Mouse (Mus musculus) heart, adult 2 months (tissue): Measurements from ENCODE around the gene Fau. TPM values are rescaled to one million over a fixed set of nuclear protein-coding genes. Genes with fewer than 3 reads are reported as not detected.
A peak's percentile ranks its signal among the peaks of the same experiment; 100 is the strongest.

Experiments used
- DNase-seq, 2 experiments: peaks; one replicate each; pipeline ENCODE4 v3.0.0; 2021
- H3K27ac ChIP-seq: fragments of 200-600 bp; 2 replicates; pipeline ENCODE4 v1.8.1; 2022
- H3K27me3 ChIP-seq: fragments of 200-500 bp; 2 replicates; pipeline ENCODE4 v1.6.1; 2012; ENCODE audit warnings: mild to moderate bottlenecking, low read length, inconsistent platforms, mixed read lengths; ENCODE audit not compliant: control insufficient read depth, insufficient read depth
- H3K36me3 ChIP-seq: fragments of 200-500 bp; 2 replicates; pipeline ENCODE4 v1.6.1; 2012; ENCODE audit warnings: low read length, inconsistent platforms; ENCODE audit not compliant: control insufficient read depth, insufficient read depth
- H3K4me1 ChIP-seq: fragments of 200-500 bp; 2 replicates; pipeline ENCODE4 v1.6.1; 2011; ENCODE audit warnings: low read length; ENCODE audit not compliant: control insufficient read depth, insufficient read depth
- H3K4me3 ChIP-seq: fragments of 200-600 bp; 2 replicates; pipeline ENCODE4 v1.8.1; 2022
- H3K79me2 ChIP-seq: fragments of 200-500 bp; replicated peaks from 2 replicates; pipeline ENCODE4 v1.6.1; 2012; ENCODE audit warnings: mild to moderate bottlenecking, inconsistent platforms, low read length, moderate library complexity, mixed read lengths; ENCODE audit not compliant: control insufficient read depth, insufficient read depth
- H3K9ac ChIP-seq: fragments of 200-500 bp; 2 replicates; pipeline ENCODE4 v1.6.1; 2012; ENCODE audit warnings: low read depth, mild to moderate bottlenecking, control low read depth, inconsistent platforms, low read length, mixed read lengths
- CTCF ChIP-seq: fragments of 200-600 bp; IDR thresholded peaks from 2 replicates; pipeline ENCODE4 v1.8.1; 2022; ENCODE audit warnings: antibody characterized with exemption, mild to moderate bottlenecking, moderate library complexity
- EP300 ChIP-seq: fragments of 200-500 bp; IDR thresholded peaks from 2 replicates; pipeline ENCODE4 v1.6.1; 2011; ENCODE audit warnings: low read depth, low read length, control low read depth; ENCODE audit not compliant: insufficient read depth
- POLR2A ChIP-seq: fragments of 200-500 bp; IDR thresholded peaks from 2 replicates; pipeline ENCODE4 v1.6.1; 2011; ENCODE audit warnings: mild to moderate bottlenecking, low read depth, low read length, control low read depth; ENCODE audit not compliant: insufficient read depth
- WGBS: fragments of 180-500 bp; shearing (Covaris S2); methylation state at CpG from one replicate; pipeline ENCODE4 v1.1.7; 2018; 5-methylcytosine and 5-hydroxymethylcytosine counted together
- intact Hi-C: fragments of 180-260 bp; cut with DNase I; formaldehyde crosslinking; loops from one replicate; pipeline ENCODE4 v1.15.1; 2025
- polyA plus RNA-seq: library from polyadenylated mRNA; depleted of rRNA; stranded (reverse); fragments of >200 nt; gene quantifications from 2 replicates; pipeline ENCODE4 v1.2.3, GENCODE M21; 2012
- total RNA-seq, 2 experiments: library from RNA; stranded (reverse); gene quantifications; 2 replicates each; pipeline ENCODE4 v1.2.3; 2021

Gene Fau
- total and polyA plus RNA-seq, 3 experiments: 386 to 636 (median 550) TPM

DNA sequence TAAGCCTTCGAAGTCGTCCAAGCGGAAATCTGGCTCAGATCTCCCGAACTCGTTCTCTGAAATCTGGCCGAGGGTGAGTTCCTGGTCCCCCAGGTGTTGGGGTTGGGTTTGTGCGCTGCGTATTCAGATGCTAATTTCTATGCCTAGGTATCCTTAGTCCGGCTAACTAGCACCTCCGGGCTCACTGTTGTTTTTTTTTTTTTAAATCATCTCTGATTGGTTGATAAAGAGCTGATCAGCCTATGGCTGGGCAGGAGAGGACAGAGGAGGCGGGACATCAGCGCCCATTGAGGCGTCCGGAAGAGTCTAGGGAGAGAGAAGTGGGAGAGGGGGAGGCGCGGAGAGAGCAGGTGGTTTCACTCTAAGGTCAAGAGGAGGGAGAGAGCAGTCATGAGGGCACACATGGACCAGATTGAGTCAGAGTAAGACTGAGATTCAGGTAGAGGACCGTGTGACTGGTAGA is 27.8 kb downstream of the Fau start:
- Histone ChIP-seq H3K4me3 (peak overlapping the region; percentile 62), H3K27ac (no peak overlapping the region), H3K4me1 (peaks cover 4% of the 10 kb centered on the region), H3K36me3 (no peaks in the 10 kb centered on the region), H3K27me3 (no peaks in the 10 kb centered on the region), H3K9ac (no peak overlapping the region), H3K79me2 (0 out of 2 replicates have a peak, but pooled peaks cover 2% of the 10 kb centered on the region)
- DNase-seq: peak in 1 of 2 experiments; percentile 49
- no peak for TF ChIP-seq EP300
- TF ChIP-seq POLR2A: no peak
- TF ChIP-seq CTCF: no peak
- intact Hi-C loops: loop anchor here (2.0 to 10.0 kb wide), 2 partner anchors 33 to 249 kb away; partner anchors contain the start of genes Men1 and Sac3d1
- under 1% methylated on average over 17 of the region's 17 CpGs for WGBS

DNA sequence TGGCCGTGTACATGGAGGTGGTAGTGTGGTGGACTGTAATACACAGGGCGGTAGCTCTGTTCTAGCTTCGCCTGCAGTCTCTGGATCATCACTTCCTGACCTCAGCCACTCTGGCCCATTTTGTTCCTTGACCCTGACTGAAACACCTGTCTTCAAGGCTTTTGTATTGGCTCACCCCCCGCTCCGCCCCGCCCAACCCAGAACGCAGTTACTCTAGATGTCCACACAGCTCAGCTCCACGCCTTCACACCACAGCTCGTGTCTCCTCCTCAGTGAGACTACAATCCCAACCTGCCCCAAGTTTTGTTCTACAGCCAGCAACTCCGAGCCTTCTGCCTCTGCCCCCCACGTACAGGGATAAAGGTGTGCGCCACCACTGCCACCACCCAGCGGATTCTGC is 31.2 kb downstream of the Fau start:
- H3K4me3 ChIP-seq: no peak overlapping the region
- no peak overlapping the region for H3K27ac ChIP-seq
- no peak for TF ChIP-seq CTCF
- no peak for TF ChIP-seq EP300
- no peak overlapping the region for H3K9ac ChIP-seq
- 95% methylated on average over 13 of the region's 13 CpGs for WGBS
- H3K36me3 ChIP-seq: no peaks in the 10 kb centered on the region
- H3K27me3 ChIP-seq: no peaks in the 10 kb centered on the region
- H3K79me2 ChIP-seq: 0 out of 2 replicates have a peak, but pooled peaks cover 2% of the 10 kb centered on the region
- H3K4me1 ChIP-seq: peaks cover 3% of the 10 kb centered on the region
- intact Hi-C loops: loop anchor here (10.0 kb wide), 1 partner anchor 246 kb away; the partner anchor contains the start of gene Men1
- DNase-seq: no peak

DNA sequence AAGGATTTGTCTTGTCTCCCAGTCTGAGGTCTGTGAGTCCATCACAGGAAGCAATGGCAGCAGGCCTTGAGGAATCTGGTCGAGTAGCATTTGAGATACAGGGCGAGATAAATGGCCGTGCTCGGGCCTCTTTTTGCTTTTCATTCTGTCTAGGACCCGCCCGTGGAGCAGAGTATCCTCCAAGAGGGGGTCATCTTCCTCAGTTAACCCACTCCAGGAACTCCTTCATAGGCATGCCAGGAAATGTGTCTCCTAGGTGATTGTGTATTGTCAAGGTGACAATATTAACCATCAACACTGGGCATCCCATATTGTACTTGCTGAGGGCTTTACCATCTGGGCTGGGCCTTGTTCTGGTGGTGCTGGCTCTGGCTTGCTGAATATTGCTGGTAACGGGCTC is 36.5 kb downstream of the Fau start, which contains the start of gene AC131692.1:
TSS of gene AC131692.1 (plus strand) at position 301 of the 400 bp plus-strand sequence.
- no peaks in the 10 kb centered on the region for H3K27me3 ChIP-seq

DNA sequence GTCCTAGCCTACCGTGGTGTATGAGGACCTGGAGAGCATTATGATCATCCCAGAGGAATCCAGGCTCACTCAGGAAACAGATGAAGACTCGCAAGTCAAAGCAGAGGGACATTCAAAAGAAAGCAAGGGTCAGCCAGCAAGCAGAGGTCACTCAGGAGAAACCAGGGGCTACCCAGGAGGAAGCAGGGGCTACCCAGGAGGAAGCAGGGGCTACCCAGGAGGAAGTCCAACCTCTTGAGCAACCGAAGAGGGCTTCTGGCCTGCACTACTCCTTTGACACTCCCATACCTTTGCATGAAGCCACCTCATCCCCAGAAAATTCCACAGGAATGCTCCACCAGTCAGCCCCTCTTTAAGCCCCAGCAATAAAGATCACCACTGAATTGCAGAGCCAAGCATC is 40.2 kb downstream of the Fau start:
- Histone ChIP-seq H3K4me3 (no peak overlapping the region), H3K4me1 (no peaks in the 10 kb centered on the region), H3K27me3 (no peaks in the 10 kb centered on the region), H3K79me2 (no peaks in the 10 kb centered on the region), H3K9ac (no peak overlapping the region), H3K36me3 (no peaks in the 10 kb centered on the region), H3K27ac (no peak overlapping the region)
- intact Hi-C loops: no loop called here
- WGBS: 61% methylated on average over 3 of the region's 3 CpGs
- no peak for TF ChIP-seq EP300
- TF ChIP-seq POLR2A: no peak
- TF ChIP-seq CTCF: no peak
- DNase-seq: no peak

More for the DNA sequence above, 36.5 kb downstream of the Fau start, which contains the start of gene AC131692.1:
- Histone ChIP-seq H3K36me3 (no peaks in the 10 kb centered on the region), H3K9ac (no peak within 1 kb of the TSS), H3K4me1 (no peaks in the 10 kb centered on the region), H3K27ac (no peak within 1 kb of the TSS), H3K79me2 (no peaks in the 10 kb centered on the region), H3K4me3 (no peak within 1 kb of the TSS)
- 85% methylated on average over 7 of the region's 7 CpGs for WGBS
- no peak for TF ChIP-seq POLR2A
- TF ChIP-seq EP300: no peak
- no peak for TF ChIP-seq CTCF
- intact Hi-C loops: no loop called here
- DNase-seq: no peak

DNA sequence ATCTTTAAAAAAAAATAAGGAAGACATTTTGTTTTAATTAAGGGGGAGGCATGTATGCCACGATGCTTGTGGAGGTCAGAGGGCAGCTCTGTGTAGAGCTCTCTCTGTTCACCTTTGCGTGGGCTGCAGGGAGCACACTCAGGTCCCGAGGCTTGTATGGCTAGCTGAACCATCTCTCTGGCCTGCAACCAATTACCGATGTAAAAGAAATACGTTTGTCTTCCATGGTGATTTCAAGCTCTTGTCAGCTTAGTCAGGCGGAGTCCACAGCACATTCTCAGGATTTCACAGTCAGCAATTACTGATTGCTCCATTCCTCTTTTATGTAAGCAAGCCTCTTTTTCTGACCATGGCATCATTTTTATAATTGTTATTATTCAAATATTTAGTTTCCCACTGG is 43.5 kb downstream of the Fau start:
- Histone ChIP-seq H3K4me3 (no peak overlapping the region), H3K4me1 (no peaks in the 10 kb centered on the region)
- TF ChIP-seq EP300: no peak
- TF ChIP-seq CTCF: no peak
- TF ChIP-seq POLR2A: no peak

DNA sequence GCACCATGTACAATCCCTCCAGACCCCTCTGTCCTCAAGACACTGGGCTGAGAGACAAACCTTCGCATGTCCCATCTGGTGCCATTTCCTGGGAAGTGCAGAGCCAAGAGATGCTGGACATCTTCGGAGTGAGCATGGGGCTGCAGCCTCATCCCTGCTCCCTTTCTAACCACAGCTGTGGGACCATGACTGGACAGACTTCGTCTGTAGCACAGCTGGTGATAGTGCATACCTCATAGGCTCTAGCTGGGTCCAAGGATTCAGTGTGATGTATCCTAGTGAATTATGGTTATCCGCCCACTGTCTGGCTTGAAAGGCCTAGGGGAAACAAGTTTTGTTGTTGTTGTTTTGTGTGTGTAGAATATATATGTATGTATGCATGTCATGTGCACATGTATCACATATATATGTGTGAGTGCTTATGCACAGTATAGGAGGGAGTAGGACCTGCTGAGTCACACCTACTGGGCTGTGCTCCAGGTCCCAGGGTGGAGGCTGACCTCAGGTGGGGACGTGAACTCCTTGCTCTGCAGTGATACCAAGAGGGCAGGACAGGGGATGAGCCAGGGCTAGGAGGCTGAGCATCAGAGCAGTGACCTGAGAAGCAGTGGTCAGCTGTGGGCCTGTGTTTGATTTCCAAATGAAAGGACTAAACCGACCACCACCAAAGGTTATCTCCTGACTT is 44.7 kb downstream of the Fau start:
- Histone ChIP-seq H3K27ac (no peak overlapping the region), H3K27me3 (no peaks in the 10 kb centered on the region), H3K36me3 (no peaks in the 10 kb centered on the region), H3K9ac (no peak overlapping the region), H3K4me3 (no peak overlapping the region), H3K79me2 (no peaks in the 10 kb centered on the region), H3K4me1 (no peaks in the 10 kb centered on the region)
- WGBS: 67% methylated on average over 6 of the region's 6 CpGs
- no peak for DNase-seq
- intact Hi-C loops: no loop called here
- TF ChIP-seq POLR2A (no peak), EP300 (no peak), CTCF (no peak)

More for the DNA sequence above, 43.5 kb downstream of the Fau start:
- Histone ChIP-seq H3K79me2 (no peaks in the 10 kb centered on the region), H3K36me3 (no peaks in the 10 kb centered on the region), H3K27ac (no peak overlapping the region), H3K9ac (no peak overlapping the region), H3K27me3 (no peaks in the 10 kb centered on the region)
- 83% methylated on average over 6 of the region's 6 CpGs for WGBS
- intact Hi-C loops: no loop called here
- DNase-seq: no peak
